9 mouse cellular contexts compared by ENCODE assay signal in genomic region chr1:131278606-131279455, GRCm38 (mm10). TPM values are rescaled to one million over a fixed set of nuclear protein-coding genes. Genes with fewer than 3 reads are reported as not detected.
DNase-seq lines count a peak whose midpoint lies in the region; ATAC-seq and TF ChIP-seq lines count a peak whose summit lies in the region.
"Had no signal": no experiment of that assay in that cellular context is flagged by ENCODE, and none has a peak within 500 bp of the region (broad histone marks: within the 10 kb centered on the region; RNA-seq: fewer than 3 reads in every experiment).

No protein-coding gene starts in this region.

- no peaks in the 10 kb centered on the region for H3K36me3 ChIP-seq in embryonic facial prominence, embryonic 14.5 days (ENCODE audit: control insufficient read depth, insufficient read depth, low read length)
- H3K36me3 ChIP-seq in liver, embryonic 13.5 days, result no peaks in the 10 kb centered on the region
- H3K36me3 ChIP-seq: G1E had no signal

- no peak for DNase-seq in gastrocnemius, adult 2 months
- DNase-seq in gastrocnemius, adult 18-20 months (ENCODE audit: low spot score), result no peak
- DNase-seq in 3T3-L1 (ENCODE audit: low read depth, low spot score), result peak; percentile 47
- no peak for DNase-seq in embryonic facial prominence, embryonic 14.5 days (ENCODE audit: low spot score)
- no peak for DNase-seq in liver, embryonic 13.5 days
- no peak for DNase-seq in layer of hippocampus, postnatal 25 days (ENCODE audit: extremely low spot score in 1 of 2, low spot score in 1 of 2)
- no peak for DNase-seq in urinary bladder, postnatal 14 days (ENCODE audit: low spot score)

- H3K9me3 ChIP-seq in embryonic facial prominence, embryonic 14.5 days (ENCODE audit: control insufficient read depth, low read length), result no peaks in the 10 kb centered on the region
- H3K9me3 ChIP-seq in liver, embryonic 13.5 days (replicated peaks), result no peaks in the 10 kb centered on the region
- H3K9me3 ChIP-seq: G1E had no signal

- H3K4me2 ChIP-seq in embryonic facial prominence, embryonic 14.5 days (ENCODE audit: low read depth, low read length), result peak overlapping the region; percentile 56
- peak overlapping the region; percentile 46 for H3K4me2 ChIP-seq in liver, embryonic 13.5 days

- no peaks in the 10 kb centered on the region for H3K27me3 ChIP-seq in embryonic facial prominence, embryonic 14.5 days (replicated peaks; ENCODE audit: control insufficient read depth, insufficient read depth, low read length)
- H3K27me3 ChIP-seq in liver, embryonic 13.5 days, result no peaks in the 10 kb centered on the region

- TF ChIP-seq CTCF in gastrocnemius, adult 2 months (IDR thresholded peaks at IDR 0.05), result no peak

- intact Hi-C loops in gastrocnemius, adult 2 months (cut with DNase I), result no loop called here

- H3K4me3 ChIP-seq in gastrocnemius, adult 2 months, result peak overlapping the region; percentile 72
- peak overlapping the region; percentile 39 for H3K4me3 ChIP-seq in embryonic facial prominence, embryonic 14.5 days (ENCODE audit: low read depth, low read length)
- peak overlapping the region; percentile 32 for H3K4me3 ChIP-seq in liver, embryonic 13.5 days (replicated peaks)

- peak overlapping the region; percentile 71 for H3K27ac ChIP-seq in gastrocnemius, adult 2 months
- no peak overlapping the region; the same call in 1 of the 2 replicates for H3K27ac ChIP-seq in embryonic facial prominence, embryonic 14.5 days (replicated peaks; ENCODE audit: low read depth, low read length)
- H3K27ac ChIP-seq in liver, embryonic 13.5 days, result no peak overlapping the region

- no peak for ATAC-seq in embryonic facial prominence, embryonic 14.5 days (ENCODE audit: low read depth)
- no peak for ATAC-seq in liver, embryonic 13.5 days (ENCODE audit: low read depth)
- ATAC-seq in cerebellum, adult (ENCODE audit: insufficient number of reproducible peaks, low FRiP score, low TSS enrichment), result no peak

- H3K4me1 ChIP-seq in embryonic facial prominence, embryonic 14.5 days (ENCODE audit: control insufficient read depth, insufficient read depth, low read length), result peaks cover 11% of the 10 kb centered on the region; the same call in 1 of the 2 replicates
- peaks cover 33% of the 10 kb centered on the region for H3K4me1 ChIP-seq in liver, embryonic 13.5 days (replicated peaks)

- 40% methylated on average over 8 of the region's 8 CpGs for whole genome bisulfite sequencing in embryonic facial prominence, embryonic 14.5 days
- 27% methylated on average over 8 of the region's 8 CpGs for WGBS in liver, embryonic 13.5 days (ENCODE audit: insufficient replicate concordance)

- peak overlapping the region; percentile 56 for H3K9ac ChIP-seq in embryonic facial prominence, embryonic 14.5 days (ENCODE audit: low read depth, low read length)
- no peak overlapping the region for H3K9ac ChIP-seq in liver, embryonic 13.5 days

RNA-seq across cellular contexts. Expression of gene Ikbke, which starts 0.6 kb away (rescaled TPM):
- 1 to 10 TPM in 1 of 2 experiments, under 1 TPM in 1; 0.46 to 1.1 TPM for total RNA-seq in gastrocnemius, adult 2 months (2021)
- total RNA-seq in gastrocnemius, adult 18-20 months (2021), result under 1 TPM; 0.48 to 0.81 TPM
- 4.7 and 6.0 TPM in 2 replicates for polyA plus RNA-seq in embryonic facial prominence, embryonic 14.5 days (2014; fragmentation: Nextera tagmentation; extraction: Ambion mirVana)
- polyA plus RNA-seq in liver, embryonic 13.5 days (2015; fragmentation: Nextera tagmentation; extraction: Ambion mirVana), result 4.9 and 5.5 TPM in 2 replicates
- total RNA-seq in layer of hippocampus, postnatal 25 days (2021), result 1 to 10 TPM in 1 of 2 experiments, under 1 TPM in 1; 0.98 to 2.7 TPM

RNA-seq across cellular contexts. Expression of gene Rassf5, which starts 33.8 kb away (rescaled TPM):
- total RNA-seq in gastrocnemius, adult 2 months (2021), result 1 to 10 TPM in 1 of 2 experiments, under 1 TPM in 1; 0.71 to 1.1 TPM
- total RNA-seq in gastrocnemius, adult 18-20 months (2021), result 1 to 10 TPM in 1 of 2 experiments, under 1 TPM in 1; 0.39 to 1.1 TPM
- 3.1 and 4.0 TPM in 2 replicates for polyA plus RNA-seq in embryonic facial prominence, embryonic 14.5 days (2014; fragmentation: Nextera tagmentation; extraction: Ambion mirVana)
- polyA plus RNA-seq in liver, embryonic 13.5 days (2015; fragmentation: Nextera tagmentation; extraction: Ambion mirVana), result 3.9 and 4.7 TPM in 2 replicates
- total RNA-seq in layer of hippocampus, postnatal 25 days (2021), result 10 to 100 TPM; 18.8 to 21.4 TPM

Comparison
In these comparisons a context has a peak if more than half of its experiments do, and no peak if none do; other contexts are left out.
1. RNA of gene Rassf5, which starts 33.8 kb away (total RNA-seq): 18.8 to 21.4 TPM in layer of hippocampus, postnatal 25 days; 0.39 to 1.1 TPM in gastrocnemius, adult 18-20 months and 0.71 to 1.1 TPM in gastrocnemius, adult 2 months; every median in the first group is over 4 times any median in the second.
2. Peak in every context shown above with its lines, with median percentiles within 50 percentile points of each other: H3K4me3 ChIP-seq.